Mouse (Mus musculus) liver, embryonic 16.5 days (tissue): ENCODE measurements at regions not wholly inside any gene's neighbourhood (a gene's known extent, or its start where the extent isn't known, plus 50 kb on each side); places are given as distances from the start of the nearest gene placed in this dataset.

Experiments used
- ATAC-seq: fragments of 200-750 bp; cut with Nextera tagmentation; 2 replicates; pipeline ENCODE4 v1.8.0; 2017; ENCODE audit warnings: low read depth, mild to moderate bottlenecking, moderate number of reproducible peaks, moderate library complexity
- H3K27ac ChIP-seq: fragments of 300-500 bp; sonication (generic); 2 replicates; pipeline ENCODE4 v1.5.1; 2014; ENCODE audit warnings: mild to moderate bottlenecking, low read length
- H3K27me3 ChIP-seq: fragments of 300-500 bp; sonication (generic); 2 replicates; pipeline ENCODE4 v1.6.1; 2014; ENCODE audit warnings: low read depth, low read length, mixed read lengths; ENCODE audit not compliant: control insufficient read depth, insufficient read depth
- H3K36me3 ChIP-seq: fragments of 300-500 bp; sonication (generic); 2 replicates; pipeline ENCODE4 v1.6.1; 2014; ENCODE audit warnings: mild to moderate bottlenecking; ENCODE audit not compliant: control insufficient read depth, insufficient read depth
- H3K4me1 ChIP-seq: fragments of 300-500 bp; sonication (generic); 2 replicates; pipeline ENCODE4 v1.6.1; 2014; ENCODE audit warnings: low read depth, low read length, mixed read lengths; ENCODE audit not compliant: control insufficient read depth
- H3K4me2 ChIP-seq: fragments of 300-500 bp; sonication (generic); 2 replicates; pipeline ENCODE4 v1.6.1; 2014; ENCODE audit warnings: low read depth, low read length, mixed read lengths
- H3K4me3 ChIP-seq: fragments of 300-500 bp; sonication (generic); 2 replicates; pipeline ENCODE4 v1.5.1; 2014; ENCODE audit warnings: low read depth, mild to moderate bottlenecking, low read length
- H3K9ac ChIP-seq: fragments of 300-500 bp; sonication (generic); 2 replicates; pipeline ENCODE4 v1.6.1; 2014; ENCODE audit warnings: low read depth, low read length
- H3K9me3 ChIP-seq: fragments of 300-500 bp; sonication (generic); replicated peaks from 2 replicates; pipeline ENCODE4 v1.6.1; 2016; ENCODE audit warnings: low read length; ENCODE audit not compliant: control insufficient read depth
- WGBS: fragments of 180-500 bp; shearing (Covaris S2); extraction: QIAGEN DNeasy Blood & Tissue Kit; methylation state at CpG from one replicate; pipeline ENCODE4 v1.1.7; 2014; ENCODE audit not compliant: insufficient replicate concordance; 5-methylcytosine and 5-hydroxymethylcytosine counted together

- Histone ChIP-seq H3K36me3 (no peaks in the 10 kb centered on the region), H3K4me1 (no peaks in the 10 kb centered on the region), H3K9me3 (no peaks in the 10 kb centered on the region), H3K4me2 (no peak overlapping the region), H3K4me3 (no peak overlapping the region), H3K27me3 (no peaks in the 10 kb centered on the region), H3K27ac (no peak overlapping the region), H3K9ac (no peak overlapping the region)
- no peak for ATAC-seq
- 57% methylated on average over 2 of the region's 2 CpGs for WGBS
Observed at GRCm38 (mm10) chr9:30285324-30285599, 141.6 kb upstream of the Snx19 start.

DNA sequence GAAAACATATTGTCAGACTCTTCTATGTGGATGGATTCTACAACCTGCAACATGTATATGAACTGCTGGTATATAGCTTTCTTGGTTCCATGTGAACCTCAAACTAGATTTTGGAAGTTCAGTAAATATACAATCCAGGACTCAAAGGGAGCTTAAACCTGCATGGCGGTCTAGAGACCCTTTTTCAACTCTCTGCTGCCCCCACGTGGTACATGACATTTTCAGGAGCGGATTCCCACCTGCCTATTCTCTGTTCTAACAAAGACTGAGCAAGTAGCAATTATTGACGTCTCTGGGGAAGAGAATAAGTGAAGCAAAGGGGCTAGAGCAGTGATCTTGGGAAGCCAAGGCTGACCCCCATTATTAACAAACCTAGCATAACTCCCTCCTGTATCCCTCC lies 127.1 kb upstream of the Snx19 start:
- no peak for ATAC-seq
- WGBS, result 11% methylated on average over 4 of the region's 4 CpGs
- H3K4me3 ChIP-seq, result no peak overlapping the region

DNA sequence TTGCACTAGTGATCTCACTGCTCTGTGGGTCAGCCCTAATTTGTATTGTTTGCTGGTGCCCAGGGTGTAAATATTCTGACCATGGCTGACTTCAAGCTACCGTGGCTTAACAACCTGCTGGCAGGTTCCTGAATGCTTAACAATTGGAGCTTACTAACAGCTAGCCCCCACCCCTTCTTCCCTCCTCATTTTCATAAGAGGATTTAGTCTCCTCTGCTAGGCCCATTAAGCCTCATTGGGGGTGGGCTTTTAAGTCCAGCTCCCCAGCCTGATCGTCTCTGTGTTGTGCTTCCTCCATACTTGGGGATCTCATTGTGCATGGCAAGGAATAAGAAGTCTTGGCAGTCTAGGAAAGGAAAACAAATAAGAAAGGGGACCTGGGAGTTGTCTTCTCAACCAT lies 118.6 kb upstream of the Snx19 start:
- no peaks in the 10 kb centered on the region for H3K36me3 ChIP-seq
- no peak overlapping the region for H3K4me3 ChIP-seq
- H3K27me3 ChIP-seq, result no peaks in the 10 kb centered on the region
- H3K4me2 ChIP-seq, result no peak overlapping the region
- H3K27ac ChIP-seq, result no peak overlapping the region
- no peak overlapping the region for H3K9ac ChIP-seq
- H3K4me1 ChIP-seq, result no peaks in the 10 kb centered on the region
- H3K9me3 ChIP-seq, result no peaks in the 10 kb centered on the region
- WGBS, result 13% methylated on average over 2 of the region's 2 CpGs
- no peak for ATAC-seq

More for the DNA sequence above, 127.1 kb upstream of the Snx19 start:
- no peaks in the 10 kb centered on the region for H3K27me3 ChIP-seq
- H3K9ac ChIP-seq, result no peak overlapping the region
- no peak overlapping the region for H3K4me2 ChIP-seq
- H3K36me3 ChIP-seq, result no peaks in the 10 kb centered on the region
- H3K4me1 ChIP-seq, result no peaks in the 10 kb centered on the region
- no peak overlapping the region for H3K27ac ChIP-seq
- no peaks in the 10 kb centered on the region for H3K9me3 ChIP-seq

- 53% methylated on average over 1 of the region's 1 CpGs for WGBS
- Histone ChIP-seq H3K4me3 (no peak overlapping the region), H3K9me3 (no peaks in the 10 kb centered on the region), H3K36me3 (no peaks in the 10 kb centered on the region), H3K4me1 (no peaks in the 10 kb centered on the region), H3K27me3 (no peaks in the 10 kb centered on the region), H3K27ac (no peak overlapping the region), H3K4me2 (no peak overlapping the region), H3K9ac (no peak overlapping the region)
- no peak for ATAC-seq
Observed at GRCm38 (mm10) chr9:30313360-30313759, 113.5 kb upstream of the Snx19 start.

DNA sequence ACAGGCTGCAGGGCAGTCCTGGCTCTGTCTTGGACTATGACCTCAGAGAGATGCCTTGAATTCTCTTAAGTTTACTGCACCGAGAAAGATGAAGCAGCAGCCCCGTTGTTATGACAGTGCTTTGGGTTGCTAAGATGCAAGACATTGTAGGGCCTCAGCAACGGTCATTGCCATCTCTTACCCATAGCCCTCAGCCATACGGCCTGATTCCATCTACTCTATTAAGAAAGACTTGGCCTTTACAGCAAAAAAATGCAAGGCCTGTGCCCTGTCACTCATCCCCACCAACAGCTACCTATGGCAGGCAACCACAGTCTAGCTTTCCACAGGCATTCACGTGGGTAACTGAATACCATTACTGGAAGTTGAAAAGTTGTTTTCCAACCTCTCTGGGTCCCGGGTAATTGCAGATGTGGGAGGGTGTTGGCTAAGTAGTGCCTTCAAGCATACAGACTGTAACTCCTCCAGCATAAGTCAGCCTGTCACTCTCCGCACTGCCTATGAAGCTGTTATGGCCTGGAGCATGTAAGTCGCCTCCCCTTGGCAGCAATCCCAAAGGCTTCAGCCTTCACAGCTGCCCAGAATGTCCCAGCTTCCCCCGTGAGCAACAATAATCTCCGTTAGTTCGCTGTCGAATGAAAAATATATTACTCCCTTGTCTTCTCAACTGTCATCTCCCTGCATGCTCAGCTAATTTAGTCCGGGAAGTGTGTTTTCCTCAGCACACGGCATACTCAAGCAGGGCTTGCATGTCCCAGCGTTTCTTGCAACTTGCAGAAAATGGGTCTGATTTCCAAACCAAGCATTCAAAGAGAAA lies 112.3 kb upstream of the Snx19 start:
- WGBS, result 61% methylated on average over 15 of the region's 15 CpGs
- Histone ChIP-seq H3K36me3 (no peaks in the 10 kb centered on the region), H3K27me3 (no peaks in the 10 kb centered on the region), H3K27ac (no peak overlapping the region), H3K4me3 (no peak overlapping the region), H3K4me2 (no peak overlapping the region), H3K4me1 (no peaks in the 10 kb centered on the region), H3K9me3 (no peaks in the 10 kb centered on the region), H3K9ac (no peak overlapping the region)
- no peak for ATAC-seq

GRCm38 (mm10) chr9:30315172-30315644 lies 111.7 kb upstream of the Snx19 start:
- ATAC-seq, result no peak
- H3K9me3 ChIP-seq, result no peaks in the 10 kb centered on the region
- H3K27me3 ChIP-seq, result no peaks in the 10 kb centered on the region
- 37% methylated on average over 6 of the region's 6 CpGs for WGBS
- H3K4me3 ChIP-seq, result no peak overlapping the region
- H3K9ac ChIP-seq, result no peak overlapping the region
- H3K36me3 ChIP-seq, result no peaks in the 10 kb centered on the region
- H3K4me1 ChIP-seq, result no peaks in the 10 kb centered on the region
- no peak overlapping the region for H3K27ac ChIP-seq
- H3K4me2 ChIP-seq, result no peak overlapping the region

DNA sequence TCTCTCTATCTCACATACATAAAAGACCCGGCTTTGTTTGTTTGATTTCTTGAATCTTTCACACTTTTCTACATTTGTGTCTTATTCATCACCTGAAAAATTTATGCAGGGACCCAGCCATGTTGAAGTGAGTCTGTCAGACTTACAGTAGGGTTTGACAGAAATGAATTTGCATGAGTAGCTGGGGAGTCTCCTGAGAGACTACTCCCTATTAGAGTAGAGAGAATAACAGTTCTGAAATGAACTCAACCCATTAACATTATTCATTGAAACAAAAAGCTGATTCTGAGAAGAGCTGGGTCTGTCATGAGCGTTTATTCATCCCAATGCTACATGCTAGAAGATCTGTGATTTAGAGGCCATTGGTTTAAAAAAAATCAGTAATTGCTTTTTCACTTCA lies 82.0 kb upstream of the Snx19 start:
- Histone ChIP-seq H3K27ac (no peak overlapping the region), H3K9ac (no peak overlapping the region), H3K27me3 (no peaks in the 10 kb centered on the region), H3K4me2 (no peak overlapping the region), H3K9me3 (no peaks in the 10 kb centered on the region), H3K4me1 (no peaks in the 10 kb centered on the region), H3K4me3 (no peak overlapping the region), H3K36me3 (no peaks in the 10 kb centered on the region)
- no peak for ATAC-seq
- WGBS, result 51% methylated on average over 2 of the region's 2 CpGs

DNA sequence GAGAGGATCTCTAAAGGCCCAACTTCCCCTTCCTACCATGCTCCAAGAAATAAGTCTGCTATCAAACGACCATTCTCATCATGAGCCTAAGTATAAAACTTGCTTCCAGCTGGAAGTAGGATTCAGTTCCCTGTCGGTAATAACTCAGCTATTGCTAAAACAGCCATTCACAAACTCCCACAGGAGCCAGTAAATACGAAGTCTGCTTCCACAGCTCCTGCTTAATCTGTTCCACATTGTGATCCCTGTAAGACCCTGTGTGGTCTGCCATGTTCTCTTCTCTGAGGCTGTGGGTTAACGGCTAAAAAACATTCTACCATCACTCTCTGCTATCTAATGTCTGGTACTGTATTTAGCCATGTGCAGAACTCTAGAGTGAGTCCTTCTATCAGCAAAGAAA lies 72.9 kb upstream of the Snx19 start:
- no peak overlapping the region for H3K4me2 ChIP-seq
- no peak overlapping the region for H3K27ac ChIP-seq
- 52% methylated on average over 4 of the region's 4 CpGs for WGBS
- no peaks in the 10 kb centered on the region for H3K36me3 ChIP-seq
- H3K9me3 ChIP-seq, result no peaks in the 10 kb centered on the region
- H3K4me3 ChIP-seq, result no peak overlapping the region
- no peaks in the 10 kb centered on the region for H3K4me1 ChIP-seq
- no peak for ATAC-seq
- no peaks in the 10 kb centered on the region for H3K27me3 ChIP-seq
- H3K9ac ChIP-seq, result no peak overlapping the region

DNA sequence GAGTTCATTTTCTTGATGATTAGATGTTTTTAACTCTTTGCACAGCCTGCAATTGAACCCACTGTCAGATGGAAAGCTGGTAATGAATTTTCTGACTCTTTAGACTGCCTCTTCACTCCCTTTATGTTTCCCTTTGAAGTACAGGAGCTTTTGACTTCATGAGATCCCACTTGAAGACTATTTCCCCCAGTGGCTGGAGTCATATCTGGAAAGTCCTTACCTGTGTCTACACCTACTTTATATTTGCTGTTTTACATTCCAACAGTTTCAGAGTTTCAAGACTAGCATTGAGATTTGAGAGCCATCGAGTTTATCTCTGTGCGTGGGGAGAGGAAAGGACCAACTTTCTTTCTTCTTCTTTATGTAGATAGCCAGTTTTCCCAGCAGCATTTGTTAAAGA lies 71.3 kb upstream of the Snx19 start:
- ATAC-seq, result no peak

More for the DNA sequence above, 71.3 kb upstream of the Snx19 start:
- no peak overlapping the region for H3K4me2 ChIP-seq
- H3K27ac ChIP-seq, result no peak overlapping the region
- no peak overlapping the region for H3K4me3 ChIP-seq
- no peak overlapping the region for H3K9ac ChIP-seq
- no peaks in the 10 kb centered on the region for H3K9me3 ChIP-seq
- WGBS, result 77% methylated on average over 2 of the region's 2 CpGs
- no peaks in the 10 kb centered on the region for H3K4me1 ChIP-seq
- H3K27me3 ChIP-seq, result no peaks in the 10 kb centered on the region
- no peaks in the 10 kb centered on the region for H3K36me3 ChIP-seq
